Mouse (Mus musculus): ENCODE data around the gene 6430548M08Rik. TPM values are rescaled to one million over a fixed set of nuclear protein-coding genes. Genes with fewer than 3 reads are reported as not detected.
A peak's percentile ranks its signal among the peaks of the same experiment; 100 is the strongest.

Gene 6430548M08Rik
- total RNA-seq (2018; cell fraction: chromatin; rRNA removed), result 10 to 100 TPM in 16 of 26 experiments, 1 to 10 TPM in 10; 1.4 to 55.6 (median 17.6) TPM
- 10 to 100 TPM in 25 of 26 experiments, 1 to 10 TPM in 1; 8.5 to 48.8 (median 22.5) TPM for total RNA-seq (2018; cell fraction: cytosol; rRNA removed)
- total RNA-seq (2018; cell fraction: nucleus; rRNA removed), result 10 to 100 TPM in 21 of 26 experiments, 1 to 10 TPM in 5; 4.2 to 47.4 (median 20.8) TPM
- 25.6 to 29.2 TPM (median 26.4 TPM) in 3 replicates for polyA plus RNA-seq (2018)

DNA sequence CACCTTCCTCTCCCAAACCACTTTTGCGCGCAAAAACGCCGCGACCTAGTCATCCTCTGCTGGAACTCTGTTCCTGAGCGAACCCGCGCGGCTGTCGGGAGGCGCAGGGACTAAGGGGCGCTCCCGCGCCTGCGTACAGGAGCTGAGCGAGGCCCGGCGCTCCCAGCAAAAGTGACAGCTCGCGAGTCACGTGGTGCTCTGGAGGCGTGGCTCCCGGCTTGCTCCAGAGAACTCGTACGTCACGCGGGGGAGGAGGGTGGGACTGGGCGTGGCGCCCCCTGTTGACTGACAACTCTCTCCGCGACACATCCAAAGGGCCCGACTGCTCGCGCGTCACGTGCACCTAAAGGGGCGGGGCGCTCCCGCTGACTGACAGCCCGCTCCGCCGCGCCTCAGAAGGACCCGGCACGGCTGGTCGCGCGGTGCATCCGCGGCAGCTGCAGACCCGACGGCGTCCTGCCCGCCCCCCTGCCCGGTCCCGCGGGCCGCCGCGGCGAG is at the start of gene 6430548M08Rik:
Gene 6430548M08Rik, plus strand, starts transcription at position 395 of the 498 bp plus-strand sequence.
- H3K4me3 ChIP-seq (ENCODE audit: inconsistent target), result peak within 1 kb of the TSS; percentile 34
- H3K79me2 ChIP-seq (ENCODE audit: inconsistent target), result peaks cover 43% of the 10 kb centered on the region
- WGBS (ENCODE audit: missing documents), result under 1% methylated on average over 59 of the region's 61 CpGs
- H3K27ac ChIP-seq, result peak within 1 kb of the TSS; percentile 97
- H3K36me3 ChIP-seq (ENCODE audit: inconsistent target), result no peaks in the 10 kb centered on the region

DNA sequence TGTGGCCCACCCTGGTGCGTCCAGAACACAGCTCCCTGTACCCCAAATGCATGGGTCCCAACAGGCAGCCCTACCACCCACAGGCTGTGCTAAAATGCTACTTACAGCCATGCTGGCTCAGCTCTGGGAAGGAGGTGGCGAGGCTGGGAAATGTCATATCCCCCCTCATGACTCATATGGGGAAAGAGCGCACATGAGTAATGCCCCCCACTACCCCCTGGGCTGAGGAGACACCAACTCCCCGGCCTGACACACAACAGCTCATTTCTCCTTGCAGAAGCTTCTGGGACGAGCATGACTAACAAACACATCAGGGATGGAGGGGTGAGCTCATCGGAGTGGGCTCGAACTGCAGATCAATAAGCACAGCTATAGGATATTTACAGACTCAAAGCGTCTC is 48.3 kb upstream of the 6430548M08Rik start:
- Histone ChIP-seq H3K79me2 (ENCODE audit: inconsistent target) (no peaks in the 10 kb centered on the region), H3K27ac (no peak overlapping the region), H3K36me3 (ENCODE audit: inconsistent target) (no peaks in the 10 kb centered on the region), H3K4me3 (ENCODE audit: inconsistent target) (no peak overlapping the region)
- WGBS (ENCODE audit: missing documents), result 95% methylated on average over 8 of the region's 8 CpGs

DNA sequence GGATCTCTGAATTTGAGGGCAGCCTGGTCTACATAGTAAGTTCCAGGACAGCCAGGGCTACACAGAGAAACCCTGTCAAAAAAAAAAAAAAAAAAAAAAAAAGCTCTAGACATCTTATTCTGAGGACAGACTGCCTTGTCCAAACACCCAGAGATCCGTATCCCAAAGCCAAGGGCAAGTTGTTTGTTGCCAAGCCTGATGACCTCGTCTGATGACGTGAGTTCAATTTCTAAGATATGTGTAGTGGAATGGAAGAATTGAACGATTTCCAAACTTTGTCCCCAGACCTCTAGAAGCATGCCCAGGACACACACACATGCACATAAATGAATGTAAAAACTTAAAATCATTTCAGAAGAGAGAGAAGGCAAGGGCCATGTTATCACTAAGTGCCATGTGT is 47.7 kb upstream of the 6430548M08Rik start:
- no peaks in the 10 kb centered on the region for H3K36me3 ChIP-seq (ENCODE audit: inconsistent target)
- H3K4me3 ChIP-seq (ENCODE audit: inconsistent target), result no peak overlapping the region
- no peak overlapping the region for H3K27ac ChIP-seq
- 94% methylated on average over 4 of the region's 4 CpGs for WGBS (ENCODE audit: missing documents)
- H3K79me2 ChIP-seq (ENCODE audit: inconsistent target), result no peaks in the 10 kb centered on the region

DNA sequence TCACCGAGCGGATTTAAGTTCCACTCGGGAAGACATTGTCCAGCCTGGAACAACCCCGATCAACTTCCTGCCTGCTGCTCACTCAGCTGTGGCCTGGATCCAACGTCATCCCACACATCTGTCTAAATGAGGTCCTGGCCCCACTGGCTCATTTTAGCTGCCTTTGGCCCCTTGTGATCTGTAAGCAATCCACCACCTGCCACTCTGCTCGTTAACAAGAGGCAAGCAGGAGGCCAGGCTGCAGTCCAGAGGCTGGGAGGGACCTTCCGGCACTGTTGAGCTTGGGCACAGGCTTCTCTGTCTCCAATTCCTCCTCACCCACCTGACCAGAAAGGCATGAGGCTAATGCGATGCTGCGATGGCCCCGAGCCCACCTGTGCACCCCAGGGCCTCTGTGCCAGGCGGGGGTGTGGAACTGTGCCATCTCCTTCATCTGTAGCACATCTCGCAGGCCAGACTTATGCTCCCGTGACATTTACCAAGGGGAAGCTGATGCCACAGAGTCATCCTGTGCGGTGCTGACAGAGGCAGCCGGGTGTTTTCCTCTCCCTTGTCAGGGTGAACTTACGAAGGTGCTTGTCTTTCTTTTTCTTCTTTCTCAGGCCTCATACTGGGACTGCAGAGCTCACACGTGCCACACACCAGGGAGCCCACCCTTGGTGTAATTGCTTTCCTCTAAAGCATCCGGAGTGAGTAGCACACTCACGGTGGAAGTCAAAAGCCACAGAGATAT is 45.9 kb upstream of the 6430548M08Rik start:
- H3K27ac ChIP-seq, result no peak overlapping the region
- WGBS (ENCODE audit: missing documents), result 76% methylated on average over 19 of the region's 19 CpGs
- H3K36me3 ChIP-seq (ENCODE audit: inconsistent target), result no peaks in the 10 kb centered on the region
- no peak overlapping the region for H3K4me3 ChIP-seq (ENCODE audit: inconsistent target)
- H3K79me2 ChIP-seq (ENCODE audit: inconsistent target), result no peaks in the 10 kb centered on the region

DNA sequence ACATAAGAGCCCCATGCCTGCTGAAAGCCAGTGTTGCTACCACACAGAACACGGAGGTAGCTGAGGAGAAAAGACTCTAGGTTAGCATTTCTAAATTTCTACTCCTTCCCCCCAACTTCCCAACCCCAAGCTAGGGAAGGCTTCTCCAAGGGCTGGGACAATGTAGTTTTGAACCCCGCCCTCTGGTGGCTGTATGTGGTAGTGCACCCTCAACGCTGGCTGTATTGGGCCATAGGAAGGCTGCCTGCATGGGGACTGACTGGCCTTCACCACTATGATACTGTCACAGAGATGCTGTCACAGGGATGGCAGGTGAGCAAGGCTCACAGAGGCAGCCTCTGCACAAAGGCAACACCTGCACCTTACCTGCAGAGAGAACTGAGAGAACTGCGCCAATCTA is 42.3 kb upstream of the 6430548M08Rik start:
- Histone ChIP-seq H3K27ac (no peak overlapping the region), H3K36me3 (ENCODE audit: inconsistent target) (no peaks in the 10 kb centered on the region), H3K79me2 (ENCODE audit: inconsistent target) (no peaks in the 10 kb centered on the region), H3K4me3 (ENCODE audit: inconsistent target) (no peak overlapping the region)
- WGBS (ENCODE audit: missing documents), result 27% methylated on average over 4 of the region's 4 CpGs

DNA sequence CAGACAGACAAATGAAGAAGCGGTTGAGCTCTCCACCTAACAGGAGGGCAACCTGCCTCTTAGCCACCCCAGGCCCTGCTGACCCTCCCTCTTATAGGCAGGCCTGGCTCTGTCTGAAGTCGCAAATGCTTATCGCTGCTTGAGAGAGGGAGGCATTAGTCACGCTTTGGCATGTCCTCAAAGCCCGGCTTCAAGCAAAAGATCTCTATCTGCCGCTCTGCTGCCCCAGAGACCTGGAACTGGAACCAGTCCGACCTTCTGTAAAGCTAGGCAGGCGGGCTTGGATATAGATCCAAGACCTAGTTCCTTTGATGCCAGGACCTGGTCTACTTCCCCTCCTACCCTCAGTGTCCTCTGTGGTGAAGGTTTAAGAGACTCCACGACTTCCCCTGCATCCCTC is 41.7 kb upstream of the 6430548M08Rik start:
- H3K36me3 ChIP-seq (ENCODE audit: inconsistent target), result no peaks in the 10 kb centered on the region
- no peak overlapping the region for H3K4me3 ChIP-seq (ENCODE audit: inconsistent target)
- 90% methylated on average over 9 of the region's 9 CpGs for WGBS (ENCODE audit: missing documents)
- no peak overlapping the region for H3K27ac ChIP-seq
- no peaks in the 10 kb centered on the region for H3K79me2 ChIP-seq (ENCODE audit: inconsistent target)

DNA sequence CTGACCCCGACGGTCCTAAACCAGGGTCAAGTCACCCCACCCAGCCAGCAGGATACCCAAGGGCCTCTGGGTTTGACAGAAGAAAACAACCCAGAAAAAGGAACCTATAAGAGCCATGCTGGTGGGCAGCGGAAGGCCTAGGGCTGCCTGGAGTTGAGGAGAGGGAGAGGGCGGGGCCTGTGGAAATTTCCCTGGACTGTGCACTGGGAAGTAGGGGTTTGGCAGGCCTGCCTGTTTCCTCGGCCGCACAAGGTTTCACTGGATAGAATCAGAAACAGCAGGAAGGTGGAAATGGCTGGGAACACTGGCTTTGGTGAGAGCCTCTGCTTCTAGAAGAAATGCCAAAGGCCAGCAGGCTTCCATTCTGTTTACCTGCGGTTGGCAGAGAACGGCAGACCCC is 41.1 kb upstream of the 6430548M08Rik start:
- Histone ChIP-seq H3K27ac (no peak overlapping the region), H3K4me3 (ENCODE audit: inconsistent target) (no peak overlapping the region), H3K36me3 (ENCODE audit: inconsistent target) (no peaks in the 10 kb centered on the region), H3K79me2 (ENCODE audit: inconsistent target) (no peaks in the 10 kb centered on the region)
- WGBS (ENCODE audit: missing documents), result 91% methylated on average over 8 of the region's 8 CpGs

DNA sequence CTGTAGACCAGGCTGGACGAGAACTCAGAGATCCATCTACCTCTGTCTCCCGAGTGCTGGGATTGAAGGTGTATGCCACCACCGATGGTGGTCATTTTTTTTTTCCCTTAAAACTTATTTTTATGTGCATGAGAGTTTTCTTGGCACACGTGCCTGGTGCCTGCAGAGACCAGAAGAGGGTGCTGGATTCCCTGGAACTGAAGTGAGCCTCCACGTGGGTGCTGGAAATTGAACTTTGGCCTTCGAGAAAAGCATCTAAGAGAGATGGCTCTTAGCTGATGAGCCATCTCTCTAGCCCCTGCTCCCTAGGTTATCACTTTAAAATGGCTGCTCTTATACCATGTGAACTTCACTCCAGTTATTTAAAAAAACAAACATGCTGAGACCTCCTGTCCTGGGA is 39.4 kb upstream of the 6430548M08Rik start:
- Histone ChIP-seq H3K36me3 (ENCODE audit: inconsistent target) (no peaks in the 10 kb centered on the region), H3K4me3 (ENCODE audit: inconsistent target) (no peak overlapping the region), H3K79me2 (ENCODE audit: inconsistent target) (no peaks in the 10 kb centered on the region), H3K27ac (no peak overlapping the region)
- 82% methylated on average over 6 of the region's 6 CpGs for WGBS (ENCODE audit: missing documents)

DNA sequence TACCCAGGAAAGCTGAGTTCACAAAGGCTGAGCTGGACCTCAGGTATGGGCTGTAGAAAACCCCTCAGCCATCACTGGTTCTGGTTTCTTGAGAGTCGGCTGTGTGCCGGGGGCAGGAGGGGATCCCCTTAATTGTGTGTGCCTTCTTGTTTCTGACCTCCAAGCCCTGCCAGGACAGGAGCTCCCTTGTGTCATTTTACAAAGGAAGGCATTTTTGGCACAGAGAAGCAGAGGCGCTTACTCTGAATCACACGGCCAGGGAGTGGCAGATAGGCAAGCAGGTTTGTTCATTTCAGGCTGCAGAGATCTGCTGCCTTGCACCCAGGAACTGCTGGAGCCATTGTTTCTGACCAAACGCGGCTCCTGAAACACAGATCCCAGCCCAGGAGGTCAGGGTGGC is 38.6 kb upstream of the 6430548M08Rik start:
- Histone ChIP-seq H3K36me3 (ENCODE audit: inconsistent target) (no peaks in the 10 kb centered on the region), H3K4me3 (ENCODE audit: inconsistent target) (no peak overlapping the region), H3K27ac (no peak overlapping the region), H3K79me2 (ENCODE audit: inconsistent target) (no peaks in the 10 kb centered on the region)
- WGBS (ENCODE audit: missing documents), result 87% methylated on average over 6 of the region's 6 CpGs

DNA sequence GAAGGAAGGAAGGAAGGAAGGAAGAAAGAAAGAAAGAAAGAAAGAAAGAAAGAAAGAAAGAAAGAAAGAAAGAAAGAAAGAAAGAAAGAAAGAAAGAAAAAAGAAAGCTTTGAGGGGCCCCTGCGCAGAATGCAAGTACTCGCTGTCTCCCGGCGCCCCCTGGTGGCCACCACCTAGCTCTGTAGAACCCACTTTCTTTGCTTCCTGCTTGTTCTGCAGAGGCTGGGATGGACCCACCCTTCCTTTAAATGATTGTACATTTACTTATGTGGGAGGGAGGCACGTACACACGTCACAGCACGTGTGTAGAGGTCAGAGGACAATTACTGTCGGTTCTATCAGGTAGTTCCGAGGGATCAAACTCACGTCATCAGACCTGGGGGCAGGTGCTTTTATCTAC is 35.9 kb upstream of the 6430548M08Rik start:
- WGBS (ENCODE audit: missing documents), result 20% methylated on average over 10 of the region's 10 CpGs
- Histone ChIP-seq H3K27ac (no peak overlapping the region), H3K79me2 (ENCODE audit: inconsistent target) (no peaks in the 10 kb centered on the region), H3K4me3 (ENCODE audit: inconsistent target) (no peak overlapping the region), H3K36me3 (ENCODE audit: inconsistent target) (peaks cover 24% of the 10 kb centered on the region; the same call in 1 of the 2 replicates)

DNA sequence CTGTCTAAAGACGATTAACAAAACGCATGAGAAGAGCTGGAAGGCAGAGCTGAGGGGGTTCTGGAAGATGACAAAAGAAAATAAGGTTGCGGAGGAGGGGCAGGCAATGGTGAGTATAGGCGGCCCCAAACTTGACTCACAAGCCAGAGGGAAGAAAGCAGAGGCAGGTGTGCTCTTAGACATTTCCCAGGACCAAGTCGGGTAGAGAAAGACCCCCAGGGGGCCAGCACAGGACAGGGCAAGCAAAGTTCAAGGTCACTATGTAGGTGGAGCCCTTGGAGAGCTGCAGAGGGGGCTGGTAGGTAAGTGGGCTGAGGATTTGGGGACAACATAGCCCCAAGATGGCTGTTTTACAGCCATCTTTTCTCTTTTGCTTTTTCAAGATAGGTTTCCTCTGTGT is 34.6 kb upstream of the 6430548M08Rik start:
- Histone ChIP-seq H3K4me3 (ENCODE audit: inconsistent target) (no peak overlapping the region), H3K79me2 (ENCODE audit: inconsistent target) (no peaks in the 10 kb centered on the region), H3K36me3 (ENCODE audit: inconsistent target) (peaks cover 32% of the 10 kb centered on the region; the same call in 1 of the 2 replicates), H3K27ac (no peak overlapping the region)
- WGBS (ENCODE audit: missing documents), result 84% methylated on average over 5 of the region's 5 CpGs

DNA sequence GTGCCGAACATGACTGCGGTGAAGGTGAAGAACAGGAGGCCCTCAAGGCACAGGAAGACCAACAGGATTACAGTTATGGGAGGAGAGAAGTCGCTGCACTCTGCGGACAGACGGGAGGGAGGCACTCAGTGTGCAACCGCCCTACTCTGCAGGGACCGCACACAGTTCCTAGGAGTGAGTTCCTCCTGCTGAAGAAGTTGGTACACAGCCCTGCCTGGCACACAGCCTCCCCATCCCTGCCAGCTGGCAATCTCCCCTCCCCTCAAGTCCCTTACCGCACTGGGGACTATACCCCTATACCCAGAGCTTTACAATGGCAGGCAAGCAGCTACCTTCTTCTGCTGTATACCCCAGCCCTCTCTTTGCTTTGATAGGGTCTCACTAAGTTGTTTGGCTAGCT is 30.7 kb upstream of the 6430548M08Rik start:
- H3K36me3 ChIP-seq (ENCODE audit: inconsistent target), result peaks cover 69% of the 10 kb centered on the region
- H3K27ac ChIP-seq, result no peak overlapping the region
- H3K4me3 ChIP-seq (ENCODE audit: inconsistent target), result no peak overlapping the region
- 96% methylated on average over 8 of the region's 8 CpGs for WGBS (ENCODE audit: missing documents)
- no peaks in the 10 kb centered on the region for H3K79me2 ChIP-seq (ENCODE audit: inconsistent target)

DNA sequence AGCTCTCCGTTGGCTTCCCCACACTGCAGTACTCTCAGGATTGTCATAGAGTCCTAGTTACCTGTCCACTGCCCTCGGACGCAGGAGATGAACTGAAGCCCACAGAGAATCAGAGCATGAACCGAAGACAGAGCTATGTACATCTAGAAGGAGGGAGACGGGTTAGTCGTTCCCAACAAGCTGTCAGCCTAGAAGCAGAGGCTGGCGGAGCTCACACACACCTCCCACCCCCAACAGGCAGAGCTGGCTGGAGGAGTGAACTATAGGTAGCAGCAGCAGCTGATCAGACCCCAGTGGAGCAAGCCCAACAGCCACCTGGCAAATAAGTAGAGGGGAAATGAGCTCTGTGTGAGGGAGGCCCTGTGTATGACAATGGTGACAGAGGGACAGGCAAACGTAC is 29.2 kb upstream of the 6430548M08Rik start:
- Histone ChIP-seq H3K36me3 (ENCODE audit: inconsistent target) (peaks cover 76% of the 10 kb centered on the region), H3K4me3 (ENCODE audit: inconsistent target) (no peak overlapping the region), H3K27ac (no peak overlapping the region), H3K79me2 (ENCODE audit: inconsistent target) (no peaks in the 10 kb centered on the region)
- 90% methylated on average over 8 of the region's 8 CpGs for WGBS (ENCODE audit: missing documents)

DNA sequence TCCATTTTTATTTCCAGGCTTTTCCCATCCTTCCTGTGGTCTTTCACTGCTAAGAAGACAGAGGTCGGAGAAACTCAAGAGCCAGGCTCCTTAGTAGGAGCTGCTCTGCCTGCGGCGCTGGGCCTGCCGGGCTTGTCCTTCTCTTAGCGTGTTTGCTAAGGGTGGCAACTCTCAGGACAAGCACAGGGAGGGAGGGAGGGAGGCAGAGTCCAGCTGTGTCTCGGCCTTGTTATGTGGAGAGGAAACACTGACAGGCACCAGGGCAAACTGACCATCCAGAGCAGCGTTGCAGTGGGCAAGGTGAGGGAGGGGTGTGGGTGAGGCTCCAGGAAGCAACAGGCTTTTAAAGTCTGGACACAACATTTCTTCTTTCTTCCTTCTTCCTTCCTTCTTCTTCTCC is 24.4 kb upstream of the 6430548M08Rik start:
- 97% methylated on average over 6 of the region's 7 CpGs for WGBS (ENCODE audit: missing documents)
- Histone ChIP-seq H3K36me3 (ENCODE audit: inconsistent target) (peaks cover 75% of the 10 kb centered on the region), H3K4me3 (ENCODE audit: inconsistent target) (no peak overlapping the region), H3K79me2 (ENCODE audit: inconsistent target) (peaks cover 16% of the 10 kb centered on the region), H3K27ac (no peak overlapping the region)

DNA sequence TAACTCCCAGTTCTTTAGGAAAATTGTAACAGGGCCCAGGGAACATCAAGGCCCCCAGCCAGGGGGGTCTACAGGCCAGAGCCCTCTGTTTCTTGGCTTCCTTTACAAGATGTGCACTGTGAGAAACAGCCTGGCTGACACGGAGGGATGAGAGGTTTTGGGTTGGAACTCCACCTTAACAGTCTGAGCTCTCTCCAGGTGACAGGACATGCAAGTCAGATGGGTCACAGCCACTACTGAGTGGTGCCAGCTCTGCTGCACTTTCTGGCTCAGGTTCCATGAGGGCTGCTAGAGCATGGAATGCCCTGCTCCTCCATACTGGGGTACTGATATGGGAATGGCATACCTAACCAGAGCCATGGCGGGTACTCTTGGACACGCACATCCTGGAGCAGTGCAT is 22.9 kb upstream of the 6430548M08Rik start:
- H3K36me3 ChIP-seq (ENCODE audit: inconsistent target), result peaks cover 59% of the 10 kb centered on the region
- 96% methylated on average over 3 of the region's 3 CpGs for WGBS (ENCODE audit: missing documents)

More for the DNA sequence above, 22.9 kb upstream of the 6430548M08Rik start:
- Histone ChIP-seq H3K27ac (no peak overlapping the region), H3K4me3 (ENCODE audit: inconsistent target) (no peak overlapping the region), H3K79me2 (ENCODE audit: inconsistent target) (peaks cover 31% of the 10 kb centered on the region)
